Mouse (Mus musculus) C2C12 (cell line): ENCODE data around the gene Dixdc1. TPM values are rescaled to one million over a fixed set of nuclear protein-coding genes. Genes with fewer than 3 reads are reported as not detected.

Experiments used
- H3K27me3 ChIP-seq: one replicate; pipeline ENCODE4 v1.6.1; 2011; ENCODE audit not compliant: control insufficient read depth, insufficient read depth, insufficient read length
- H3K36me3 ChIP-seq: one replicate; pipeline ENCODE4 v1.6.1; 2011; ENCODE audit not compliant: control insufficient read depth, insufficient read depth
- H3K4me3 ChIP-seq: one replicate; pipeline ENCODE4 v1.5.1; 2011; ENCODE audit warnings: mild to moderate bottlenecking, control low read depth; ENCODE audit not compliant: poor library complexity, insufficient read depth, severe bottlenecking
- H3K79me2 ChIP-seq: one replicate; pipeline ENCODE4 v1.6.1; 2011; ENCODE audit not compliant: control insufficient read depth, insufficient read depth
- H3K79me3 ChIP-seq: one replicate; pipeline ENCODE4 v1.6.1; 2011; ENCODE audit warnings: low read depth, control low read depth
- H3ac ChIP-seq: one replicate; pipeline ENCODE3; 2011; ENCODE audit warnings: low read depth; ENCODE audit not compliant: control insufficient read depth, insufficient read length
- CEBPB ChIP-seq: IDR thresholded peaks from one replicate; pipeline ENCODE4 v1.6.1; 2011; ENCODE audit warnings: low read depth, mild to moderate bottlenecking, control low read depth, moderate library complexity
- CTCF ChIP-seq: IDR thresholded peaks from one replicate; pipeline ENCODE4 v1.5.1; 2011; ENCODE audit not compliant: control insufficient read depth, insufficient read depth, insufficient read length
- FOSL1 ChIP-seq: IDR thresholded peaks from one replicate; pipeline ENCODE4 v1.8.0; 2011; ENCODE audit warnings: mild to moderate bottlenecking, low read length; ENCODE audit not compliant: poor library complexity, insufficient read depth, severe bottlenecking
- MAX ChIP-seq: IDR thresholded peaks from one replicate; pipeline ENCODE4 v1.6.1; 2011; ENCODE audit warnings: mild to moderate bottlenecking, control low read depth
- MYOD1 ChIP-seq: IDR thresholded peaks from one replicate; pipeline ENCODE4 v1.6.1; 2011; ENCODE audit warnings: low read depth; ENCODE audit not compliant: control insufficient read depth, insufficient read length
- MYOG ChIP-seq: IDR thresholded peaks from one replicate; pipeline ENCODE4 v1.6.1; 2011; ENCODE audit not compliant: control insufficient read depth, insufficient read length; ENCODE audit errors: extremely low read depth
- USF1 ChIP-seq: IDR thresholded peaks from one replicate; pipeline ENCODE4 v1.6.1; 2011; ENCODE audit warnings: low read depth, mild to moderate bottlenecking, control low read depth, moderate library complexity
- polyA plus RNA-seq: library from polyadenylated mRNA; unstranded; fragments of >200 nt; fragmentation: generic; extraction: Trizol; gene quantifications from one replicate; pipeline ENCODE4 v1.2.1, GENCODE M21; 2012; ENCODE audit warnings: missing spikeins

Gene Dixdc1
- polyA plus RNA-seq, 1 experiment, result 1.2 TPM

DNA sequence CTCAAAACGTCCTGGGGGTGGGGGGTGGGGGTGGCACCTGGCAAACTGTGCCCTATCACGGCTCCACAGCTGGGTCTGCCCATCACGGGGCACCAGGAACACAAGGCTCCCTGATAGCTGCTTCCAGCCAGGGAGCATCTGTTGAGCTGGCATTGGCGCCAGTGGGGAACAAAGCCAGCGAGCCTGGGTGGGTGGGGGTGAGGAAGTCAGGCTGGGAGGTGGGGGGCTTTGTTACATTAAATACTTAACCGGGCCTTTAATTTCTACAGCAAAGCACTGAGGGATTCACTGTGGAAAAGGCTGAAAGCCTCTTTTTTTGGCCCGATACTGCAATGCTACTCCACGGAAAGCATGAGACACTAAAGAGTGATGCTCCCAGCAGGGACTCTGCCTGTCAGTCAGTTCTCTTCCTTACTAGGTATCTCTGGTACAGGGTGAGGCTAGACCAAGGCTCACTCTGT, 16.8 kb downstream of the Dixdc1 start:
- Histone ChIP-seq H3K79me3 (no peaks in the 10 kb centered on the region), H3K36me3 (no peaks in the 10 kb centered on the region), H3K27me3 (no peaks in the 10 kb centered on the region), H3K4me3 (no peak overlapping the region), H3ac (no peak overlapping the region), H3K79me2 (no peaks in the 10 kb centered on the region)
- TF ChIP-seq MYOG (no peak), USF1 (no peak), MAX (no peak), CEBPB (no peak), CTCF (no peak), MYOD1 (no peak), FOSL1 (no peak)

GRCm38 (mm10) chr9:50721061-50721460, 18.3 kb downstream of the Dixdc1 start:
- no peak for TF ChIP-seq CEBPB
- no peak for TF ChIP-seq USF1
- no peak for TF ChIP-seq MYOG
- TF ChIP-seq CTCF, result no peak
- TF ChIP-seq MAX, result no peak
- TF ChIP-seq FOSL1, result no peak
- TF ChIP-seq MYOD1, result no peak
- Histone ChIP-seq H3K79me2 (no peaks in the 10 kb centered on the region), H3ac (no peak overlapping the region), H3K4me3 (no peak overlapping the region), H3K79me3 (no peaks in the 10 kb centered on the region), H3K36me3 (no peaks in the 10 kb centered on the region), H3K27me3 (no peaks in the 10 kb centered on the region)

DNA sequence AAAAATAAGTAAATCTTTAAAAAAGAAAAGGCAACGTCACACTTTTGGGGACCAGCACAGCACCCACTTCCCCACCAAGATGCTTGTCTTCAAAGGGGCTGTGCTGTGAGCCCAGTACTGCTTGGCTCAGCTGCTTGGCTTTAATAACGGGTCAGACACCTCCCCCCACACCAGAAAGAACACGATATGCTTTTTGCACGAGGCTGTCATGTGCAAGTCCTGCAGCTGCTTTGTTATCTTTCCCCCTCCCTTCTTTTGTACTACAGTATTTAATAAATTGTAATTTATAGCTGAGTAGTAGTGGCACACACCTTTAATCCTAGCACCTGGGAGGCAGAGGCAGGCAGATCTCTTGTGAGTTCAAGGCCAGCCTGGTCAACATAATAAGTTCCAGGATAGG, 20.4 kb downstream of the Dixdc1 start:
- no peaks in the 10 kb centered on the region for H3K27me3 ChIP-seq
- no peaks in the 10 kb centered on the region for H3K79me3 ChIP-seq
- H3K36me3 ChIP-seq, result no peaks in the 10 kb centered on the region
- no peak overlapping the region for H3ac ChIP-seq
- no peaks in the 10 kb centered on the region for H3K79me2 ChIP-seq
- TF ChIP-seq MYOD1 (no peak), MYOG (no peak), USF1 (no peak), MAX (no peak), FOSL1 (no peak), CTCF (no peak), CEBPB (no peak)
- H3K4me3 ChIP-seq, result no peak overlapping the region

GRCm38 (mm10) chr9:50714188-50714587, 25.1 kb downstream of the Dixdc1 start:
- Histone ChIP-seq H3K36me3 (no peaks in the 10 kb centered on the region), H3K79me3 (no peaks in the 10 kb centered on the region), H3K4me3 (no peak overlapping the region), H3ac (no peak overlapping the region), H3K79me2 (no peaks in the 10 kb centered on the region), H3K27me3 (no peaks in the 10 kb centered on the region)
- TF ChIP-seq MYOG (no peak), MAX (no peak), CTCF (no peak), CEBPB (no peak), FOSL1 (no peak), MYOD1 (no peak), USF1 (no peak)

DNA sequence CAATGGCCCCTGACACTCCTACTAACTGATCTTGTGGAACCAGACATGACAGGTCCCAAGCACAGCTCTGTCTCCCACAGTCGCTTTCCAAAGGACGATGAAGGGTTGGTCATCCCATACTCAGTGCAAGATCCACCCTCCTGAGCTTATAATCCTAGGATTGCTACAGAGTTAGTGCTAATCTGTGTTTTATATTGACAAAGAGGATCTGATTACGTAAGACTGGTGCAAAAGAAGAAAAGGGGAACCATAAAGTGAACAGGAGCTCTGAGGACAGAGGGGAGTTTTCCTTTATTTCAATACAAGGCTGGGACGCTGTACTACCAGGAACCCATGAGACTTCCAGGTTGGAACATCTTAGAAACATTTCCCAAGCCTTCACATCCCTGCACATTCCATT, 28.0 kb downstream of the Dixdc1 start:
- no peaks in the 10 kb centered on the region for H3K36me3 ChIP-seq
- no peak overlapping the region for H3K4me3 ChIP-seq
- H3K27me3 ChIP-seq, result no peaks in the 10 kb centered on the region
- TF ChIP-seq FOSL1 (no peak), CTCF (no peak), MAX (no peak), MYOG (no peak), MYOD1 (no peak), USF1 (no peak), CEBPB (no peak)
- no peak overlapping the region for H3ac ChIP-seq
- no peaks in the 10 kb centered on the region for H3K79me3 ChIP-seq
- H3K79me2 ChIP-seq, result no peaks in the 10 kb centered on the region

DNA sequence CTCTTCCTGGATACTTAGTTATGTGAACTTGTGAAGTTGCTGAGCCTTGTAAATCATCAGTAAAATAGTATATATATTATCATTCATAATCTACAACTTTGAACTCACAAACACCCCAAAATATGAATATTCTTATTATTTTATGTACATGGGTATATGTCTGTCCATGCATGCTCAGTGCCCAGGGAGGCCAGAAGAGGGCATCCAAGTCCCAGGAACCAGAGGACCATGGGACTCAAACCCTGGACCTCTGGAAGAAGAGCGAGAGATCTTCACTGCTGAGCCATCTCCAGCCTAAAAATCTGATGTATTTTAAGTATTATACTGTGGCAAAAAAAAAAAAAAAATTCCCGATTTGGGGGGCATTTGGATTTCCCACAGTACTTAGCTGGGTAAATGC, 30.2 kb downstream of the Dixdc1 start:
- Histone ChIP-seq H3K79me3 (no peaks in the 10 kb centered on the region), H3K27me3 (no peaks in the 10 kb centered on the region), H3K79me2 (no peaks in the 10 kb centered on the region), H3ac (no peak overlapping the region), H3K4me3 (no peak overlapping the region), H3K36me3 (no peaks in the 10 kb centered on the region)
- TF ChIP-seq CTCF (peak; percentile 34), CEBPB (no peak)
